Mouse (Mus musculus) 416B (cell line): ENCODE results near the gene Ankrd34a.
A peak's percentile ranks its signal among the peaks of the same experiment; 100 is the strongest.

ENCODE experiments used
- DNase-seq: peaks from one replicate; pipeline ENCODE4 v3.0.0; 2011; ENCODE audit warnings: low read depth

Ankrd34a gene

DNA sequence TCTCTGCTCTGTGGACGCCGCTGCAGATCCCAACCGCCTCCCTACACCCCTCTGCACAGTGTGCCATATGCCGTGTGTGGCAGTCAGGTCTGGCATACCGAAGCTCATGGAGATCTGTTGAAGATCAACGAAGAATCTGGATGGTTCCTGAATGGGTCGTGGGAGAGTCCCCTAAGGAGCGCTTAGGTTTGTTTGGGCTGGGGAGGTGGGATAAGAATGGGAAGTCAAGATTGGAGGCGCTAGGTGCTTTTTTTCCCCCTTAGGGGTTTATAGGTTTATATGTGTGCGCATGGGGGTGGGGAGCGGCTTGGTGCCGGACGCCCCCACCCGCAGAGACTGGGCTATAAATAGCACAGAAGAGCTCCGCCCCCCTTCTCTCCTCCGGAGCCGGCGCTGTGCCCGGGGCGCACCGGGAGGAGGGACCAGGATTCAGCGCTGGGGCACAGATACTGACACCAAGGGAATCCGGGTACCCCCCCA is at the start of gene Ankrd34a:
Gene Ankrd34a (plus strand): TSS at position 409 of the 480 bp plus-strand sequence.
- no peak for DNase-seq

DNA sequence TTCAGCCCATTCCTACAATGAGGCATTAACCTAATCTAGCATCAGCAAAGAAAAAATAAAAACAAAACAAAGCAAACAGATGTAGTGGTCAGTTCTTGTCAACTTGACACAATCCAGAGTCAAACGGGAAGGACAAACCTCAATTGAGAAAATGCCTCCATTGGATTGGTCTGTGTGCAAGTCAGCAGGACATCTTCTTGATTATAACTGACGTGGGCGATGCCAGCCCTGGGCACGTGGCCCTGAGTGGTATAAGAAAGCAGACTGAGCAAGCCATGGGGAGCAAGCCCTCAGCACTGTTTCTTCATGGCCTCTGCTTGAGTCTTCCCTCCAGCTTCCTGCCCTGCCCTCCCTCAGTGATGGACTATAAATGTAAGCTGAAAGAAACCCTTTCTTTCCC is 49.6 kb upstream of the Ankrd34a start:
- no peak for DNase-seq

- peak; percentile 76 for DNase-seq
These were observed 49.0 kb upstream of the Ankrd34a start for GRCm38 (mm10) chr3:96547389-96547960.

- DNase-seq = no peak
These were observed 47.6 kb upstream of the Ankrd34a start for GRCm38 (mm10) chr3:96548824-96549223.

- no peak for DNase-seq
These were observed 47.1 kb upstream of the Ankrd34a start for GRCm38 (mm10) chr3:96549346-96549745.

GRCm38 (mm10) chr3:96551203-96551602 is 45.2 kb upstream of the Ankrd34a start:
- DNase-seq = peak; percentile 85

DNA sequence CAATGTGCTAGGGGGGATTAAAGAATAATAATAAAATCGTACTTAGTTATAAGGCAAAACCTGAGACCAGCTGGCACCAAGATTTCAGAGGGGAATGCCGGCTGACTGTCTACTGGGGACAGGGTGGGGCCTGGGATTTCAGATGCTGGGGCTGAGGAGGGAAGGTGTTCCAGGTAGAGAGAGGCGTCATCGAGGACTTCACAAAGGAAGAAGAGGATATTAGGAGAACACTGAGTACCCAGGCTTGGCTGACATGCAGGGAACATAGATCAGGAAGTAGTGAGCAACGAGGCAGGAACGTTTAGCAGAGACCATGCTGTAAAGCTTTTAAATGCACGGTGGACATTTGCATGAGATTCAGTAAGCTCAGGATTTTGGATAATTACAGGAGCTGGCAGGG is 44.5 kb upstream of the Ankrd34a start:
- DNase-seq = no peak

DNA sequence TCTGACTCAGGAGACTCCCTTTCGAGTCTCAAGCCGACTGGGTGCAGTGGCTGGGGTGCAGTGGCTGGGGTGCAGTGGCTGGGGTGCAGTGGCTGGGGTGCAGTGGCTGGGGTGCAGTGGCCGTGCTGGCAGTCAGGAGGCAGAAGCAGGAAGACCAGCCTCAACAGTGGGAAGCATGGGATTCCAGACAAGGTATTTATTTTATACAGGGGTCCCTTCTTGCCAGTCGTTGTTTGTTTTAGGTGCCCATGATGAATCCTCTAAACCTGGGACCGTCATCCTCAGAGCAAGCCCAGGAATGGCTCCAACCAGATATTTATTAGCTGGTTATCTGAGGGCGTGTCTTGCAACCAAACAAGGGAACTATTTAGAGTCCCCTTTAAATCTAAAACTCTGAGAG is 42.8 kb upstream of the Ankrd34a start:
- no peak for DNase-seq

- no peak for DNase-seq
These were observed 42.2 kb upstream of the Ankrd34a start for GRCm38 (mm10) chr3:96554251-96554650.

- DNase-seq = no peak
These were observed 41.3 kb upstream of the Ankrd34a start for GRCm38 (mm10) chr3:96555041-96555596.

- DNase-seq = no peak
These were observed 40.3 kb upstream of the Ankrd34a start for GRCm38 (mm10) chr3:96555999-96556614.

DNA sequence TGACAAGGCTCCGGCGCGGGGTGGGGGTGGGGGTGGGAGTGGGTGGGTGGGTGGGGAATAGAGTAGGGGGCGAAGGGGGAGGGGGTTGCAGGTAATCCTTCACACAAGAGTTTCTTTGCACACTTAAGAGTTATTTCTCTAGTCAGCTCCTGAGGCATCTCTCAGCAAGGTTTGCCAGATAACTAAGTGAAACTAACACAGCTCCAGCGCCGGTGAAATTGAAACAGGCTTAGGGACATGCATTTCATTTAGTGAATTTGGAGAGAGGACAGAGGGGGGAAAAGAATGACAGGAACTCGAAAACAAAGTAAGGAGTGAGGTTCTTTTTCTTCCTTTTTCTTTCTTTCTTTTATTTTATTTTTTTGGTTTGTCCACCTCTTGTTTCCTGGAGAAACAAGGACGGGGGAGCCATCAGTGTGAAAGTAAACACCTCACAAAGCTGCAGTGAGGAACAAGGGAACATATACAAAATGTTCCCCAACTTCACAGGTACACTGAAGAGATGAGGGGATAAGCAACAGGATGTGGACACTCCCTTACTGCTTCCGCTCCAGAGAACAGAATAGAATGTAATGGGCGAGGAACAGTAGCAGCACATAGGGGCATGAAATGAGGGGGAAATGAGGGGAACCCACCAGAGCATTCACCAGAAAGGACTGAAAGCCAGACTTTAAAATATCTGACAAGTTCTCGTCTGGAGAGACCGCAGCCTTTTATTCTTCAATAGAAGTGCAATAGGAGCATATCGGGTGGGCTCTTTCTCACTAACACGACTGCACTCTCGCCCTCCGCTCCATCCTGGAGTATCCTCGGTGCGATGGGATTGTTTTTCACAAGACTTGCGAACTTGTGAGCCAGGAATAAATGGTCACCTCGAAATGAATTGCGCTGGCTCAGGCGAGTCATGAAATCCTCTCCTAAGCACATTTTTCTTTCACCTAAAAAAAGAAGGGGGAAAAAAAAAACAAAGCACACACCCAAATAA is 39.5 kb upstream of the Ankrd34a start:
- DNase-seq = peak; percentile 64

DNA sequence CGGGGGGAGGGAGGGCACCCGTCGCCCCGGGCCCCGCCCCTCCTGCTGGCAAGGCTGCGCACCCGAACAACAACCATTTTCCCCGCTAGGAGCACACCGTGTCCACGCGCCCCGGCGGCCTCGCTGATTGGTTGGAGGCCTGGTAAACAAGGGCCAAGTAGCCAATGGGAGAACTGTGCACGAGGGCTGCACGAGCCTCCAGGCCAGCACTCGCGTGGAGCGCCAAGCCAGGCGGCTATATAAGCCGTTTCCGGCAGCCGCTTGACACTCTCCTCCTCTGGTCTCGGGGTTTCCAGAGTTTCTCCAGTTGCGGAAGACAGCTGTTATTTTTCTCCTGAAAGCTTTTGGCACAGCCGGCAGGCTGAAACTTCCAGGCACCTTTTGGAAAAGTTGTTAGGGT is 38.7 kb upstream of the Ankrd34a start, which contains the start of gene Txnip:
Gene Txnip (plus strand): TSS at position 264 of the 400 bp plus-strand sequence.
- peak; percentile 99 for DNase-seq

DNA sequence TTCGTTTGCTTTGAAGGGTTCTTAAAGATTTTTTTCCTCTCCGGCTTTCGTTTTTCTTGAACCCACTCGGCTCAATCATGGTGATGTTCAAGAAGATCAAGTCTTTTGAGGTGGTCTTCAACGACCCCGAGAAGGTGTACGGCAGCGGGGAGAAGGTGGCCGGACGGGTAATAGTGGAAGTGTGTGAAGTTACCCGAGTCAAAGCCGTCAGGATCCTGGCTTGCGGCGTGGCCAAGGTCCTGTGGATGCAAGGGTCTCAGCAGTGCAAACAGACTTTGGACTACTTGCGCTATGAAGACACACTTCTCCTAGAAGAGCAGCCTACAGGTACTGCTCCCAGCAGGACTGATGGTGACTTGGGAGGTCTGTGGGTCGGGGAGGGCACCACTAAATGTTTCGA is 38.3 kb upstream of the Ankrd34a start:
- DNase-seq = no peak

GRCm38 (mm10) chr3:96558668-96559196 is 37.7 kb upstream of the Ankrd34a start:
- peak; percentile 59 for DNase-seq

- DNase-seq = peak; percentile 61
These were observed 37.0 kb upstream of the Ankrd34a start for GRCm38 (mm10) chr3:96559398-96559910.

DNA sequence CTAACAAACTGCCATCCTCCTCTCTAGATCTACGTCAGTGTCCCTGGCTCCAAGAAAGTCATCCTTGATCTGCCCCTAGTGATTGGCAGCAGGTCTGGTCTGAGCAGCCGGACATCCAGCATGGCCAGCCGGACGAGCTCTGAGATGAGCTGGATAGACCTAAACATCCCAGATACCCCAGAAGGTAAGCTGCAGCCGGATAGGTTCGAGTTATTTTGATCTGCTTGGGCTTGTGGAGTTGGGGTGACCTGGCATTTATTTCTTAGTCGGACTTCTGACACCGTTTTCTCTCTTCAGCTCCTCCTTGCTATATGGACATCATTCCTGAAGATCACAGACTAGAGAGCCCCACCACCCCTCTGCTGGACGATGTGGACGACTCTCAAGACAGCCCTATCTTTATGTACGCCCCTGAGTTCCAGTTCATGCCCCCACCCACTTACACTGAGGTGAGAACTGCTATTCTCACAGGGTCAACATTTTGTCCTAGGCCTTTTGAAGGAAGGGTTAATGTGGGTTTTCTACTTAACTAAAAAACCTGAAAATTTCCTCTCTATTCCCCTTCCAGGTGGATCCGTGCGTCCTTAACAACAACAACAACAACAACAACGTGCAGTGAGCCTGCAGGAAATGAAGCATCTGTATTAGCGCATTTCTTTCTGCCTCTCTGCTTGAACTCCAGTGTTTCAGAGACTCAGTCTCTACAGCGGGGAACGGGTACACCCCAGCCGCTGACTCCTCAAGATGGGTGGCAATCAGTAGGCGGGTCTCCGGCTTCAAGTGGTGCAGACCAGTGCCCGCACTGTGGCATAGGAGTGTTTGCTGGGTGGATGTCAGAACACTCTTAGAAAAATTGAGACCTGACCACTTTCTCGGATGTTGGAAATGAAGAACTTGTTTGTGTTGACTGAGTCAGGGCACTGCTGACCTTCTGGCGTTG is 36.3 kb upstream of the Ankrd34a start:
- no peak for DNase-seq

DNA sequence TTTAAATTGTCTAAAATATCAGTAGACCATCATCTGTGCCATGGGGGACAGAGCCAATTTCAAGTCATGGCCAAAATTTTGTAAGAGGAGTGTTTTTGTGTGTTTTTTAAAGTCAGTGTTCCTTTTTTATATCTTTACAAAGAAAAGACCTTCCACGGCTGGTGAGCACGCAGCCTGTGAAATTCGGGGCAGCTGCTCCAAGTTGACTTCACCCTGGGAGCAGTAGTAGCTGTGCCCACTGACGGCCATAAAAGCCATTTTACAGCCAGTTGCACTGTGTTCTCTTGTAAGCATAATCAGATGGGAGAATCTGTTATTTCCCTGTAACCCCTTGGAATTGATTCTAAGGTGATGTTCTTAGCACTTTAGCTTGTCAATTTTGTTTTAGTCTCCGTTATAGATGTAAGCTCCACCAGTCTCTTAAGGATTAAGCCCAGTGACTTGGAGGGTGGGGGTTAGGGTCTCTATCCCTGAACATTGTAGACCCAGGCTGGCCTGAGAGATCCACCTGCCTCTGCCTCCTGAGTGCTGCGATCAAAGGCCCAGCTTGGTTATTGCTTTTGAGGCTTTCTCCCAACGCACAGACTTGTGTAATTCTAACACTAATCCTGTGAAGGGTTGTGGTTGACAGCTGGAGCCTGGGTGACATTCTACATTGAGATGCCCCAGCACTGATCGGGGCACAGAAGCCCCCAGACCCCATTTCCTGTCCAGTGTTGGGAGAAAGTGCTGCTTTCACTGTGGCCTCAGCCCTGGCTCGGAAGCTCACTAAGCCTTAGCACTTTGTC is 35.4 kb upstream of the Ankrd34a start:
- no peak for DNase-seq

DNA sequence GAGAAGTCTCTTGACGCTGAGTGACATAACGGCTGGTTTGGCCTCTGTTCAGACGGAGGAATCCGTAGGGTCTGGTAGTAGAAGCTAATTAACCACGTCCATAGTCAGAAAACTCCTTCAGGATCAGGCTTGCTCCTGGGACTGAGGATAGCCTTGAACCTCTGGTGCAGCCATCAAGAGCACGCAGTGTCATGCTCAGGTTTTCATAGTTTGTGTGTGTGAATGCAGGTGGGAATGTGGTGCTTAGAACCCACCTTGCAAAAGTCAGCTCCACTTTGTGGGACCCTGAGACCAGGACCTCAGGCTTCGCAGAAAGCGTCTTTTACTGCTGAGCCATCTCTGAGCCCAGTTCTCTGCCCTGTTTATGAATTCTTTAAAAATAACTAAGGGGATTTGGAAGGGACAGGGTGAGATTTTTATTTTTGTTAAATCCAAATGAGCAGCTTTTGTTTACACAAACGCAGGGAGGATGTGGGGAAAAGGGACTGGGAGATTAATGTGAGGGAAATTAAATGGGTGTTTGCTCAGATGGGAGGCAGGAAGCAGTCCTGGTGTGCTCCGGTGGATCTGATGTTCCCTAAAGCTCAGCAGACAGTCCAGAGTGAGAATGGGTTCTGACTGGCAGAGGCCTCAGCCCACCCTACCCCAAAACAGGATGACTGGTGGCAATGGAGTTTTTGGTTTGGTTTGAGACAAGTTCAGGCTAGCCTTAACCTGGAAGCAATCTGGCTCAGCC is 34.3 kb upstream of the Ankrd34a start:
- DNase-seq = peak; percentile 46
